ENCODE assay signal across 28 mouse cellular contexts in genomic region chrX:159521780-159522179, GRCm38 (mm10). TPM values are rescaled to one million over a fixed set of nuclear protein-coding genes. Genes with fewer than 3 reads are reported as not detected.
DNase-seq lines count a peak whose midpoint lies in the region; ATAC-seq and TF ChIP-seq lines count a peak whose summit lies in the region.
"Had no signal": no experiment of that assay in that cellular context is flagged by ENCODE, and none has a peak within 500 bp of the region (broad histone marks: within the 10 kb centered on the region; RNA-seq: fewer than 3 reads in every experiment).

No protein-coding gene starts in this region.

- H3K4me2 ChIP-seq in forebrain, embryonic 11.5 days (ENCODE audit: low read depth, low read length, severe bottlenecking): no peak overlapping the region
- H3K4me2 ChIP-seq: embryonic facial prominence, embryonic 12.5 days; embryonic facial prominence, embryonic 15.5 days; forebrain, embryonic 12.5 days; forebrain, embryonic 15.5 days; heart, embryonic 12.5 days; heart, embryonic 15.5 days; hindbrain, embryonic 13.5 days had no signal

- no peaks in the 10 kb centered on the region; the same call in 1 of the 2 replicates for H3K36me3 ChIP-seq in ES-E14 (ENCODE audit: control insufficient read depth, insufficient read depth, low read length, poor library complexity, severe bottlenecking)
- H3K36me3 ChIP-seq in forebrain, embryonic 11.5 days (ENCODE audit: control insufficient read depth, insufficient read depth, low read length): no peaks in the 10 kb centered on the region
- H3K36me3 ChIP-seq: embryonic facial prominence, embryonic 12.5 days; embryonic facial prominence, embryonic 15.5 days; forebrain, embryonic 12.5 days; forebrain, embryonic 15.5 days; G1E; heart, embryonic 12.5 days; heart, embryonic 15.5 days; hindbrain, embryonic 10.5 days; hindbrain, embryonic 13.5 days had no signal

- ATAC-seq in CD4-positive, CD25-positive, alpha-beta regulatory T cell, adult 4 months: peak; percentile 58
- no peak for ATAC-seq in forebrain, embryonic 11.5 days (replicated peaks; ENCODE audit: low FRiP score)
- ATAC-seq: forebrain, embryonic 15.5 days; hindbrain, embryonic 16.5 days; intestine, postnatal 0 days; Patski had no signal

- 60% methylated on average over 3 of the region's 3 CpGs for WGBS in lung, adult 2 months
- WGBS in forebrain, embryonic 11.5 days: 70% methylated on average over 3 of the region's 3 CpGs

- in situ Hi-C loops in ES-E14 (cut with MboI; ENCODE audit: low sequenced_read_pairs in 2 of 2, unreplicated experiment in 2 of 2): no loop called here

- peaks cover 3% of the 10 kb centered on the region; the same call in 1 of the 2 replicates for H3K27me3 ChIP-seq in forebrain, embryonic 11.5 days (ENCODE audit: control insufficient read depth, insufficient read depth, low read length)
- H3K27me3 ChIP-seq: CH12.LX; embryonic facial prominence, embryonic 12.5 days; forebrain, embryonic 15.5 days; heart, embryonic 12.5 days; heart, embryonic 15.5 days had no signal

- H3K4me1 ChIP-seq in ES-E14 (ENCODE audit: control insufficient read depth in 2 of 2, insufficient read depth in 2 of 2, low read length in 2 of 2, poor library complexity in 1 of 2): peaks cover 0 to 2% of the 10 kb centered on the region in 2 experiments; a peak in 2 of 4 replicates
- H3K4me1 ChIP-seq in lung, adult 2 months (ENCODE audit: control insufficient read depth, insufficient read depth, low read length): no peaks in the 10 kb centered on the region
- H3K4me1 ChIP-seq in forebrain, embryonic 11.5 days (replicated peaks; ENCODE audit: control insufficient read depth, insufficient read depth, low read length): no peaks in the 10 kb centered on the region
- H3K4me1 ChIP-seq: embryonic facial prominence, embryonic 12.5 days; embryonic facial prominence, embryonic 15.5 days; forebrain, embryonic 12.5 days; forebrain, embryonic 15.5 days; heart, embryonic 12.5 days; heart, embryonic 15.5 days; hindbrain, embryonic 10.5 days; hindbrain, embryonic 13.5 days had no signal

- no peak overlapping the region; the same call in 1 of the 2 replicates for H3K9ac ChIP-seq in ES-E14 (ENCODE audit: insufficient read depth, low read depth, low read length, poor library complexity, severe bottlenecking)
- no peak overlapping the region for H3K9ac ChIP-seq in forebrain, embryonic 11.5 days (ENCODE audit: low read length)
- H3K9ac ChIP-seq: embryonic facial prominence, embryonic 12.5 days; embryonic facial prominence, embryonic 15.5 days; forebrain, embryonic 12.5 days; forebrain, embryonic 15.5 days; heart, embryonic 12.5 days; heart, embryonic 15.5 days; hindbrain, embryonic 13.5 days had no signal

- H3K4me3 ChIP-seq in ES-E14 (ENCODE audit: insufficient read depth in 1 of 2, low read depth in 1 of 2, low read length in 2 of 2, poor library complexity in 1 of 2, severe bottlenecking in 1 of 2): peak overlapping the region; percentile 42 to 49; a peak in 3 of 4 replicates
- H3K4me3 ChIP-seq in lung, adult 2 months (replicated peaks; ENCODE audit: extremely low read depth, low read depth, low read length): no peak overlapping the region
- H3K4me3 ChIP-seq in forebrain, embryonic 11.5 days (ENCODE audit: low read depth, low read length): no peak overlapping the region
- H3K4me3 ChIP-seq: embryonic facial prominence, embryonic 12.5 days; embryonic facial prominence, embryonic 15.5 days; forebrain, embryonic 12.5 days; forebrain, embryonic 15.5 days; heart, embryonic 12.5 days; heart, embryonic 15.5 days; hindbrain, embryonic 10.5 days; hindbrain, embryonic 13.5 days had no signal

- no peak for DNase-seq in ES-E14 (ENCODE audit: low read depth, low spot score)
- peak; percentile 37 for DNase-seq in induced T-regulatory cell, adult 2 months (ENCODE audit: low read depth)
- no peak for DNase-seq in lung, adult 2 months
- no peak for DNase-seq in forebrain, embryonic 11.5 days (ENCODE audit: low spot score)
- no peak for DNase-seq in retina, postnatal 1 day
- DNase-seq: adrenal gland, adult 8-10 months; adrenal gland, postnatal 25 days; cerebellum, adult 2 months; cerebellum, adult 9-11 months; cerebellum, postnatal 25 days; gastrocnemius, postnatal 25 days; heart, adult 18-20 months; heart, postnatal 10 days; heart, postnatal 36 days had no signal

- no peak for TF ChIP-seq CTCF in lung, adult 2 months (IDR thresholded peaks at IDR 0.05; ENCODE audit: insufficient read depth, low read length)

- H3K27ac ChIP-seq in ES-E14 (ENCODE audit: insufficient read depth, low read depth, low read length, poor library complexity, severe bottlenecking): peak overlapping the region; percentile 82; the same call in 1 of the 2 replicates
- no peak overlapping the region for H3K27ac ChIP-seq in forebrain, embryonic 11.5 days (ENCODE audit: low read depth, low read length)
- H3K27ac ChIP-seq: embryonic facial prominence, embryonic 12.5 days; embryonic facial prominence, embryonic 15.5 days; forebrain, embryonic 12.5 days; forebrain, embryonic 15.5 days; heart, embryonic 15.5 days; hindbrain, embryonic 10.5 days; hindbrain, embryonic 13.5 days had no signal

- no peaks in the 10 kb centered on the region for H3K9me3 ChIP-seq in ES-E14 (ENCODE audit: control insufficient read depth, insufficient read depth, low read depth, low read length)
- H3K9me3 ChIP-seq in forebrain, embryonic 11.5 days (ENCODE audit: control insufficient read depth, low read length): no peaks in the 10 kb centered on the region
- H3K9me3 ChIP-seq: embryonic facial prominence, embryonic 12.5 days; embryonic facial prominence, embryonic 15.5 days; forebrain, embryonic 12.5 days; forebrain, embryonic 15.5 days; G1E; heart, embryonic 15.5 days; hindbrain, embryonic 10.5 days; hindbrain, embryonic 13.5 days had no signal

- TF ChIP-seq POLR2A in lung, adult 2 months (IDR thresholded peaks at IDR 0.05; ENCODE audit: borderline replicate concordance, extremely low read depth, low read depth, low read length): no peak

TF ChIP-seq in ES-E14, 5 proteins besides CTCF, POLR2A, EP300 and RAD21:
- TF ChIP-seq CHD2 (IDR thresholded peaks at IDR 0.05; ENCODE audit: low read depth, low read length): no peak
- no peak for TF ChIP-seq ZNF384 (IDR thresholded peaks at IDR 0.05; ENCODE audit: low read depth, low read length)
- no peak for TF ChIP-seq HCFC1 (IDR thresholded peaks at IDR 0.05; ENCODE audit: borderline replicate concordance, insufficient read depth, low read length)
- TF ChIP-seq ZC3H11A (IDR thresholded peaks at IDR 0.05; ENCODE audit: borderline replicate concordance, low read depth, low read length): no peak
- TF ChIP-seq MAFK (IDR thresholded peaks at IDR 0.05; ENCODE audit: insufficient read depth, low read depth, low read length): no peak

RNA-seq across cellular contexts. Expression of gene Bclaf3, which starts 4.7 kb away (rescaled TPM):
- 10 to 100 TPM; 44.9 to 53.6 TPM for polyA plus RNA-seq in CD4-positive, CD25-positive, alpha-beta regulatory T cell, adult 4 months (2017; shearing (Covaris generic))
- 50.7 and 55.2 TPM in 2 replicates for total RNA-seq in ES-E14 (2012; rRNA removed)
- polyA plus RNA-seq in lung, adult 2 months (2012; rRNA removed): 1.8 and 3.4 TPM in 2 replicates
- polyA plus RNA-seq in forebrain, embryonic 11.5 days (2014; fragmentation: Nextera tagmentation; extraction: Ambion mirVana): 32.7 and 33.9 TPM in 2 replicates

Comparison
In these comparisons a context has a peak if more than half of its experiments do, and no peak if none do; other contexts are left out.
1. H3K4me3 ChIP-seq: peak in ES-E14 (2 of 2); none in lung, adult 2 months (single experiment) and forebrain, embryonic 11.5 days (single experiment).